Mouse (Mus musculus) MEL (cell line): ENCODE data around the gene Tekt4. TPM values are rescaled to one million over a fixed set of nuclear protein-coding genes. Genes with fewer than 3 reads are reported as not detected.

Experiments used
- DNase-seq: peaks from one replicate; pipeline ENCODE4 v3.0.0; 2011; ENCODE audit warnings: low read depth, low spot score
- H3K27ac ChIP-seq: 2 replicates; pipeline ENCODE4 v1.5.1; 2012; ENCODE audit warnings: low read depth, mild to moderate bottlenecking, control low read depth, low read length, moderate library complexity; ENCODE audit not compliant: control insufficient read depth
- H3K27me3 ChIP-seq, 2 experiments: fragments of 150-350 bp in 1 of 2; sonication (generic) in 1 of 2; 2 replicates each; pipeline ENCODE4 v1.6.1; 2012; ENCODE audit warnings: low read length in 2 of 2, mild to moderate bottlenecking in 2 of 2, improper control_type of control experiment in 1 of 2, moderate library complexity in 1 of 2; ENCODE audit not compliant: insufficient read depth in 2 of 2, control insufficient read depth in 1 of 2
- H3K36me3 ChIP-seq, 2 experiments: 2 replicates each; pipeline ENCODE4 v1.6.1; 2012 to 2014; ENCODE audit warnings: low read length in 2 of 2, improper control_type of control experiment in 1 of 2, inconsistent platforms in 1 of 2, mild to moderate bottlenecking in 1 of 2; ENCODE audit not compliant: insufficient read depth in 2 of 2, control insufficient read depth in 1 of 2
- H3K4me1 ChIP-seq, 2 experiments: fragments of 150-350 bp in 1 of 2; sonication (generic) in 1 of 2; 2 replicates each; pipeline ENCODE4 v1.6.1; 2012; ENCODE audit warnings: low read length in 2 of 2, improper control_type of control experiment in 1 of 2, mild to moderate bottlenecking in 1 of 2; ENCODE audit not compliant: insufficient read depth in 2 of 2, control insufficient read depth in 1 of 2
- H3K4me3 ChIP-seq, 2 experiments: fragments of 150-350 bp in 1 of 2; sonication (generic) in 1 of 2; 2 replicates each; pipeline ENCODE4 v1.5.1; 2012; ENCODE audit warnings: low read depth in 2 of 2, low read length in 2 of 2, mild to moderate bottlenecking in 2 of 2, moderate library complexity in 2 of 2, control low read depth in 1 of 2, improper control_type of control experiment in 1 of 2; ENCODE audit not compliant: control insufficient read depth in 1 of 2, insufficient read depth in 1 of 2
- H3K79me2 ChIP-seq: 2 replicates; pipeline ENCODE4 v1.6.1; 2012; ENCODE audit warnings: mild to moderate bottlenecking, low read length, moderate library complexity; ENCODE audit not compliant: control insufficient read depth, poor library complexity, insufficient read depth
- H3K9ac ChIP-seq: 2 replicates; pipeline ENCODE4 v1.6.1; 2012; ENCODE audit warnings: low read depth, mild to moderate bottlenecking, control low read depth, low read length, moderate library complexity; ENCODE audit not compliant: control insufficient read depth, poor library complexity, severe bottlenecking
- H3K9me3 ChIP-seq: fragments of 150-350 bp; sonication (generic); replicated peaks from 2 replicates; pipeline ENCODE4 v1.6.1; 2012; ENCODE audit warnings: mild to moderate bottlenecking, low read length, improper control_type of control experiment, moderate library complexity; ENCODE audit not compliant: insufficient read depth
- CHD1 ChIP-seq: IDR thresholded peaks from 2 replicates; pipeline ENCODE4 v1.6.1; 2012; ENCODE audit warnings: low read depth, mild to moderate bottlenecking, inconsistent platforms, low read length, improper control_type of control experiment
- CTCF ChIP-seq, 3 experiments: IDR thresholded peaks in 2 of 3; conservative IDR thresholded peaks in 1 of 3; 2 replicates each; pipeline ENCODE4 v1.5.1; 2011 to 2012; ENCODE audit warnings: low read length in 3 of 3, low read depth in 2 of 3, mild to moderate bottlenecking in 2 of 3, improper control_type of control experiment in 1 of 3, inconsistent platforms in 1 of 3, mixed read lengths in 1 of 3, moderate library complexity in 1 of 3; ENCODE audit not compliant: control insufficient read depth in 1 of 3, insufficient read depth in 1 of 3, poor library complexity in 1 of 3, severe bottlenecking in 1 of 3
- E2F4 ChIP-seq: IDR thresholded peaks from 2 replicates; pipeline ENCODE4 v1.6.1; 2011; ENCODE audit warnings: low read depth, low read length, improper control_type of control experiment, borderline replicate concordance
- ELF1 ChIP-seq: IDR thresholded peaks from 2 replicates; pipeline ENCODE4 v1.6.1; 2014; ENCODE audit warnings: low read depth, mild to moderate bottlenecking, inconsistent platforms, low read length, improper control_type of control experiment, moderate library complexity
- ETS1 ChIP-seq: IDR thresholded peaks from 2 replicates; pipeline ENCODE4 v1.6.1; 2012; ENCODE audit warnings: low read depth, mild to moderate bottlenecking, inconsistent platforms, low read length, improper control_type of control experiment, moderate library complexity
- GABPA ChIP-seq: IDR thresholded peaks from 2 replicates; pipeline ENCODE4 v1.6.1; 2012; ENCODE audit warnings: low read depth, mild to moderate bottlenecking, inconsistent platforms, low read length, improper control_type of control experiment, moderate library complexity
- GATA1 ChIP-seq: IDR thresholded peaks from 2 replicates; pipeline ENCODE4 v1.6.1; 2011; ENCODE audit warnings: low read depth, low read length, improper control_type of control experiment
- HCFC1 ChIP-seq: IDR thresholded peaks from 2 replicates; pipeline ENCODE4 v1.6.1; 2012; ENCODE audit warnings: low read depth, mild to moderate bottlenecking, inconsistent platforms, low read length, improper control_type of control experiment, moderate library complexity
- KAT2A ChIP-seq: conservative IDR thresholded peaks from 2 replicates; pipeline ENCODE4 v1.6.1; 2012; ENCODE audit warnings: low read depth, low read length, improper control_type of control experiment, inconsistent platforms
- MAX ChIP-seq: IDR thresholded peaks from 2 replicates; pipeline ENCODE4 v1.6.1; 2011; ENCODE audit warnings: low read length, improper control_type of control experiment
- MAZ ChIP-seq: IDR thresholded peaks from 2 replicates; pipeline ENCODE4 v1.6.1; 2012; ENCODE audit warnings: low read depth, mild to moderate bottlenecking, inconsistent platforms, low read length, improper control_type of control experiment
- MYB ChIP-seq: IDR thresholded peaks from 2 replicates; pipeline ENCODE4 v1.6.1; 2011; ENCODE audit warnings: mild to moderate bottlenecking, low read depth, low read length, improper control_type of control experiment
- MYC ChIP-seq: IDR thresholded peaks from 2 replicates; pipeline ENCODE4 v1.6.1; 2011; ENCODE audit warnings: low read depth, mild to moderate bottlenecking, low read length, improper control_type of control experiment, moderate library complexity
- NRF1 ChIP-seq: IDR thresholded peaks from 2 replicates; pipeline ENCODE4 v1.6.1; 2014; ENCODE audit warnings: low read depth, mild to moderate bottlenecking, inconsistent platforms, low read length, improper control_type of control experiment, moderate library complexity; ENCODE audit not compliant: poor library complexity, insufficient read depth, severe bottlenecking
- POLR2AphosphoS2 ChIP-seq: IDR thresholded peaks from 2 replicates; pipeline ENCODE4 v1.6.1; 2011; ENCODE audit warnings: low read length, improper control_type of control experiment
- POLR2AphosphoS5 ChIP-seq: IDR thresholded peaks from 2 replicates; pipeline ENCODE4 v1.6.1; 2012; ENCODE audit warnings: low read depth, borderline replicate concordance, mild to moderate bottlenecking, inconsistent platforms, low read length, moderate library complexity, mixed read lengths
- RAD21 ChIP-seq: IDR thresholded peaks from 2 replicates; pipeline ENCODE4 v1.6.1; 2011; ENCODE audit warnings: mild to moderate bottlenecking, low read depth, low read length, improper control_type of control experiment
- RCOR1 ChIP-seq: IDR thresholded peaks from 2 replicates; pipeline ENCODE4 v1.6.1; 2012; ENCODE audit warnings: low read depth, mild to moderate bottlenecking, inconsistent platforms, low read length, improper control_type of control experiment
- SMC3 ChIP-seq: IDR thresholded peaks from 2 replicates; pipeline ENCODE4 v1.6.1; 2011; ENCODE audit warnings: low read depth, low read length, improper control_type of control experiment
- TBP ChIP-seq: IDR thresholded peaks from 2 replicates; pipeline ENCODE4 v1.8.0; 2011; ENCODE audit warnings: low read depth, low read length, improper control_type of control experiment
- UBTF ChIP-seq: IDR thresholded peaks from 2 replicates; pipeline ENCODE4 v1.6.1; 2012; ENCODE audit warnings: low read depth, mild to moderate bottlenecking, inconsistent platforms, low read length, improper control_type of control experiment, moderate library complexity, borderline replicate concordance; ENCODE audit not compliant: insufficient read depth
- USF1 ChIP-seq: IDR thresholded peaks from 2 replicates; pipeline ENCODE4 v1.6.1; 2014; ENCODE audit warnings: low read depth, mild to moderate bottlenecking, inconsistent platforms, low read length, improper control_type of control experiment, moderate library complexity
- ZC3H11A ChIP-seq: IDR thresholded peaks from 2 replicates; pipeline ENCODE4 v1.6.1; 2012; ENCODE audit warnings: low read depth, mild to moderate bottlenecking, inconsistent platforms, low read length, improper control_type of control experiment
- ZMIZ1 ChIP-seq: IDR thresholded peaks from 2 replicates; pipeline ENCODE4 v1.6.1; 2012; ENCODE audit warnings: low read depth, mild to moderate bottlenecking, inconsistent platforms, low read length, improper control_type of control experiment, moderate library complexity
- polyA plus RNA-seq, 2 experiments: library from polyadenylated mRNA; stranded (reverse) in 1 of 2; unstranded in 1 of 2; fragments of >175 nt in 1 of 2; fragments of >200 nt in 1 of 2; gene quantifications; 2 replicates each; pipeline versions ENCODE4 v1.2.1 to v1.2.4; 2012; ENCODE audit warnings: low replicate concordance in 2 of 2, low read depth in 1 of 2; ENCODE audit not compliant: insufficient read length in 2 of 2, insufficient read depth in 1 of 2, missing spikeins in 1 of 2
- total RNA-seq: library from RNA; depleted of rRNA; stranded (reverse); fragments of 300-350 nt; gene quantifications from 2 replicates; pipeline ENCODE4 v1.2.3, GENCODE M21; 2012

Tekt4 gene
- total and polyA plus RNA-seq, 3 experiments: not detected

- H3K36me3 ChIP-seq: no peaks in the 10 kb centered on the region
- H3K27ac ChIP-seq: no peak overlapping the region
- H3K79me2 ChIP-seq: no peaks in the 10 kb centered on the region
- no peaks in the 10 kb centered on the region for H3K9me3 ChIP-seq
- peak; percentile 23 for DNase-seq
- TF ChIP-seq USF1 (no peak), GABPA (no peak), CTCF (IDR thresholded peaks at IDR 0.05 in 2 of 3, conservative IDR thresholded peaks at IDR 0.05 in 1 of 3; ENCODE audit: control insufficient read depth in 1 of 3, insufficient read depth in 1 of 3, low read depth in 2 of 3, low read length in 3 of 3, poor library complexity in 1 of 3, severe bottlenecking in 1 of 3) (peak; percentile 41 to 74 (median 71)), RAD21 (peak; percentile 77), SMC3 (peak; percentile 53), ZC3H11A (peak; percentile 43)
- no peak overlapping the region for H3K4me3 ChIP-seq
- H3K27me3 ChIP-seq: peaks cover 2 to 3% of the 10 kb centered on the region in 2 experiments; a peak in 3 of 4 replicates
- no peaks in the 10 kb centered on the region for H3K4me1 ChIP-seq
- H3K9ac ChIP-seq: no peak overlapping the region
Observed at GRCm38 (mm10) chr17:25469798-25470197, 15.4 kb downstream of the Tekt4 start.

GRCm38 (mm10) chr17:25471418-25471817 is 17.0 kb downstream of the Tekt4 start:
- no peaks in the 10 kb centered on the region for H3K79me2 ChIP-seq
- no peak for DNase-seq
- no peak for TF ChIP-seq TBP
- no peak for TF ChIP-seq POLR2AphosphoS2
- TF ChIP-seq ETS1: no peak
- no peak for TF ChIP-seq CHD1
- TF ChIP-seq POLR2AphosphoS5: no peak
- TF ChIP-seq HCFC1: no peak
- no peak for TF ChIP-seq GATA1
- no peak for TF ChIP-seq USF1
- TF ChIP-seq ZMIZ1: no peak
- no peak for TF ChIP-seq MAZ
- no peak for TF ChIP-seq ELF1
- no peak for TF ChIP-seq UBTF
- TF ChIP-seq NRF1: no peak
- no peak for TF ChIP-seq E2F4
- TF ChIP-seq RCOR1: no peak
- TF ChIP-seq MYB: no peak
- TF ChIP-seq MYC: no peak
- no peak for TF ChIP-seq KAT2A
- no peak for TF ChIP-seq CTCF (IDR thresholded peaks at IDR 0.05 in 2 of 3, conservative IDR thresholded peaks at IDR 0.05 in 1 of 3; ENCODE audit: control insufficient read depth in 1 of 3, insufficient read depth in 1 of 3, low read depth in 2 of 3, low read length in 3 of 3, poor library complexity in 1 of 3, severe bottlenecking in 1 of 3)
- TF ChIP-seq MAX: no peak
- TF ChIP-seq, all 39 proteins: peak for 0
- H3K27ac ChIP-seq: no peak overlapping the region
- no peaks in the 10 kb centered on the region for H3K9me3 ChIP-seq
- H3K36me3 ChIP-seq: no peaks in the 10 kb centered on the region
- H3K4me1 ChIP-seq: no peaks in the 10 kb centered on the region
- peaks cover 2 to 3% of the 10 kb centered on the region in 2 experiments; a peak in 3 of 4 replicates for H3K27me3 ChIP-seq
- no peak overlapping the region for H3K9ac ChIP-seq
- H3K4me3 ChIP-seq: no peak overlapping the region
